Mouse (Mus musculus) CH12.LX (cell line): ENCODE data around the gene Dusp10. TPM values are rescaled to one million over a fixed set of nuclear protein-coding genes. Genes with fewer than 3 reads are reported as not detected.

Source experiments
- DNase-seq: peaks from one replicate; pipeline ENCODE4 v3.0.0-alpha.2; 2013; ENCODE audit errors: extremely low read depth
- H3K27ac ChIP-seq: 2 replicates; pipeline ENCODE4 v1.5.1; 2012; ENCODE audit warnings: low read depth, mild to moderate bottlenecking, control low read depth, moderate library complexity; ENCODE audit not compliant: insufficient read depth
- H3K27me3 ChIP-seq: replicated peaks from 2 replicates; pipeline ENCODE3; 2012; ENCODE audit warnings: inconsistent platforms
- H3K36me3 ChIP-seq, 2 experiments: replicated peaks in 1 of 2; 2 replicates each; pipeline versions ENCODE3 to v1.6.1; 2012; ENCODE audit warnings: inconsistent platforms in 1 of 2, low read length in 1 of 2, mild to moderate bottlenecking in 1 of 2, mixed read lengths in 1 of 2, moderate library complexity in 1 of 2; ENCODE audit not compliant: control insufficient read depth in 1 of 2, insufficient read depth in 1 of 2
- H3K4me1 ChIP-seq, 2 experiments: 2 replicates each; pipeline ENCODE4 v1.6.1; 2012; ENCODE audit warnings: inconsistent platforms in 1 of 2, moderate library complexity in 1 of 2; ENCODE audit not compliant: insufficient read depth in 2 of 2, control insufficient read depth in 1 of 2
- H3K4me2 ChIP-seq: 2 replicates; pipeline ENCODE4 v1.6.1; 2012; ENCODE audit warnings: low read depth, mild to moderate bottlenecking, control low read depth; ENCODE audit not compliant: poor library complexity, insufficient read depth, severe bottlenecking
- H3K4me3 ChIP-seq, 3 experiments: fragments of 150-350 bp in 1 of 3; sonication (generic) in 1 of 3; replicated peaks in 1 of 3; 2 replicates each; pipeline versions ENCODE3 to v1.5.1; 2011 to 2012; ENCODE audit warnings: low read depth in 2 of 3, low read length in 2 of 3, mild to moderate bottlenecking in 2 of 3, moderate library complexity in 2 of 3, control low read depth in 1 of 3, improper control_type of control experiment in 1 of 3, inconsistent platforms in 1 of 3, mixed read lengths in 1 of 3; ENCODE audit not compliant: poor library complexity in 1 of 3
- H3K79me2 ChIP-seq: replicated peaks from 2 replicates; pipeline ENCODE4 v1.6.1; 2012; ENCODE audit warnings: mild to moderate bottlenecking, moderate library complexity; ENCODE audit not compliant: control insufficient read depth, poor library complexity, insufficient read depth, severe bottlenecking; ENCODE audit errors: extremely low read depth
- H3K9ac ChIP-seq: 2 replicates; pipeline ENCODE4 v1.6.1; 2012; ENCODE audit warnings: low read depth, mild to moderate bottlenecking, control low read depth, moderate library complexity; ENCODE audit not compliant: insufficient read depth
- H3K9me3 ChIP-seq: replicated peaks from 2 replicates; pipeline ENCODE3; 2012; ENCODE audit warnings: low read length, inconsistent platforms, mixed read lengths
- BHLHE40 ChIP-seq: IDR thresholded peaks from 2 replicates; pipeline ENCODE4 v1.6.1; 2011; ENCODE audit warnings: mild to moderate bottlenecking, low read depth, low read length, improper control_type of control experiment
- CHD2 ChIP-seq: IDR thresholded peaks from 2 replicates; pipeline ENCODE4 v1.6.1; 2011; ENCODE audit warnings: low read length, improper control_type of control experiment
- CTCF ChIP-seq, 2 experiments: IDR thresholded peaks in 1 of 2; conservative IDR thresholded peaks in 1 of 2; 2 replicates each; pipeline ENCODE4 v1.5.1; 2011 to 2012; ENCODE audit warnings: low read depth in 2 of 2, low read length in 2 of 2, improper control_type of control experiment in 1 of 2, inconsistent platforms in 1 of 2, mild to moderate bottlenecking in 1 of 2, moderate library complexity in 1 of 2
- E2F4 ChIP-seq: IDR thresholded peaks from 2 replicates; pipeline ENCODE4 v1.6.1; 2011; ENCODE audit warnings: low read depth, low read length, improper control_type of control experiment; ENCODE audit not compliant: insufficient replicate concordance
- ELF1 ChIP-seq: IDR thresholded peaks from 2 replicates; pipeline ENCODE4 v1.6.1; 2014; ENCODE audit warnings: low read depth, mild to moderate bottlenecking, inconsistent platforms, low read length, improper control_type of control experiment
- GABPA ChIP-seq: IDR thresholded peaks from 2 replicates; pipeline ENCODE4 v1.6.1; 2012; ENCODE audit warnings: low read depth, low read length, improper control_type of control experiment, inconsistent platforms; ENCODE audit not compliant: insufficient replicate concordance
- HCFC1 ChIP-seq: IDR thresholded peaks from 2 replicates; pipeline ENCODE4 v1.6.1; 2012; ENCODE audit warnings: low read depth, mild to moderate bottlenecking, inconsistent platforms, low read length, improper control_type of control experiment
- KAT2A ChIP-seq: IDR thresholded peaks from 2 replicates; pipeline ENCODE4 v1.6.1; 2012; ENCODE audit warnings: low read length, improper control_type of control experiment, inconsistent platforms; ENCODE audit not compliant: insufficient replicate concordance
- MAX ChIP-seq: IDR thresholded peaks from 2 replicates; pipeline ENCODE4 v1.6.1; 2011; ENCODE audit warnings: low read length, improper control_type of control experiment
- MEF2A ChIP-seq: IDR thresholded peaks from 2 replicates; pipeline ENCODE4 v1.6.1; 2014; ENCODE audit warnings: low read depth, mild to moderate bottlenecking, inconsistent platforms, low read length, improper control_type of control experiment, borderline replicate concordance
- MXI1 ChIP-seq: IDR thresholded peaks from 2 replicates; pipeline ENCODE4 v1.6.1; 2011; ENCODE audit warnings: mild to moderate bottlenecking, low read depth, low read length, improper control_type of control experiment
- MYC ChIP-seq: IDR thresholded peaks from 2 replicates; pipeline ENCODE4 v1.6.1; 2011; ENCODE audit warnings: low read depth, mild to moderate bottlenecking, improper control_type of control experiment, low read length
- NELFE ChIP-seq: IDR thresholded peaks from 2 replicates; pipeline ENCODE4 v1.6.1; 2011; ENCODE audit warnings: low read depth, low read length, improper control_type of control experiment
- NRF1 ChIP-seq: IDR thresholded peaks from 2 replicates; pipeline ENCODE4 v1.6.1; 2014; ENCODE audit warnings: low read depth, mild to moderate bottlenecking, inconsistent platforms, low read length, improper control_type of control experiment, moderate library complexity
- POLR2A ChIP-seq: IDR thresholded peaks from 2 replicates; pipeline ENCODE4 v1.6.1; 2011; ENCODE audit warnings: low read depth, mild to moderate bottlenecking, improper control_type of control experiment, low read length
- POLR2AphosphoS2 ChIP-seq: IDR thresholded peaks from 2 replicates; pipeline ENCODE4 v1.6.1; 2011; ENCODE audit warnings: low read depth, low read length, improper control_type of control experiment
- SIN3A ChIP-seq: IDR thresholded peaks from 2 replicates; pipeline ENCODE4 v1.6.1; 2012; ENCODE audit warnings: low read length, improper control_type of control experiment, inconsistent platforms
- TCF12 ChIP-seq: IDR thresholded peaks from 2 replicates; pipeline ENCODE4 v1.6.1; 2014; ENCODE audit warnings: low read depth, mild to moderate bottlenecking, inconsistent platforms, low read length, improper control_type of control experiment
- UBTF ChIP-seq: IDR thresholded peaks from 2 replicates; pipeline ENCODE4 v1.6.1; 2012; ENCODE audit warnings: low read depth, mild to moderate bottlenecking, inconsistent platforms, low read length, improper control_type of control experiment, moderate library complexity
- USF1 ChIP-seq: IDR thresholded peaks from 2 replicates; pipeline ENCODE4 v1.6.1; 2014; ENCODE audit warnings: low read depth, mild to moderate bottlenecking, inconsistent platforms, low read length, improper control_type of control experiment
- USF2 ChIP-seq: conservative IDR thresholded peaks from 2 replicates; pipeline ENCODE4 v1.6.1; 2011; ENCODE audit warnings: low read depth, low read length, improper control_type of control experiment
- ZKSCAN1 ChIP-seq: IDR thresholded peaks from 2 replicates; pipeline ENCODE4 v1.6.1; 2012; ENCODE audit warnings: low read depth, inconsistent platforms, low read length, improper control_type of control experiment, borderline replicate concordance
- ZMIZ1 ChIP-seq: IDR thresholded peaks from 2 replicates; pipeline ENCODE4 v1.6.1; 2012; ENCODE audit warnings: low read depth, mild to moderate bottlenecking, inconsistent platforms, low read length, improper control_type of control experiment
- dilution Hi-C: fragments of 300-500 bp; cut with MboI; formaldehyde crosslinking; loops from 2 replicates; pipeline ENCODE4 v1.14.3; 2020; ENCODE audit warnings: low sequenced_read_pairs; ENCODE audit not compliant: extremely low pct_unique_long_range_greater_than_20kb, extremely low pct_ligation_motif_present
- in situ Hi-C: fragments of 300-500 bp; cut with MboI; formaldehyde crosslinking; loops from 3 replicates; pipeline ENCODE4 v1.14.3; 2019; ENCODE audit warnings: low sequenced_read_pairs, low pct_ligation_motif_present, low pct_unique_long_range_greater_than_20kb, mixed read lengths
- polyA plus RNA-seq: library from polyadenylated mRNA; unstranded; fragments of >175 nt; gene quantifications from 2 replicates; pipeline ENCODE4 v1.2.1, GENCODE M21; 2012; ENCODE audit warnings: low read depth; ENCODE audit not compliant: insufficient read length
- total RNA-seq, 2 experiments: library from RNA; depleted of rRNA; stranded (reverse); fragments of 300-350 nt in 1 of 2; fragments of >200 nt in 1 of 2; gene quantifications; 2 replicates each; pipeline ENCODE4 v1.2.3; 2012 to 2014

Dusp10 gene
- total and polyA plus RNA-seq, 3 experiments, result 2.8 to 16.1 (median 14.2) TPM

- Histone ChIP-seq H3K4me1 (peaks cover 0 to 26% of the 10 kb centered on the region in 2 experiments; a peak in 3 of 4 replicates), H3K27ac (no peak overlapping the region), H3K9ac (no peak overlapping the region), H3K4me3 (no peak overlapping the region), H3K36me3 (no peaks in the 10 kb centered on the region), H3K4me2 (no peak overlapping the region), H3K79me2 (no peaks in the 10 kb centered on the region), H3K9me3 (no peaks in the 10 kb centered on the region), H3K27me3 (no peaks in the 10 kb centered on the region)
- TF ChIP-seq CTCF (conservative IDR thresholded peaks at IDR 0.05 in 1 of 2, IDR thresholded peaks at IDR 0.05 in 1 of 2; ENCODE audit: low read depth in 2 of 2, low read length in 2 of 2) (no peak), MAX (no peak), KAT2A (no peak), MXI1 (no peak), USF1 (no peak), SIN3A (no peak), POLR2A (no peak), GABPA (no peak), BHLHE40 (no peak), HCFC1 (no peak), UBTF (no peak), NELFE (no peak), MYC (no peak), ZKSCAN1 (no peak), POLR2AphosphoS2 (no peak), ELF1 (no peak), NRF1 (no peak), ZMIZ1 (no peak)
- in situ Hi-C loops (no loop called here), dilution Hi-C loops (no loop called here)
- no peak for DNase-seq
Measured at GRCm38 (mm10) chr1:184094914-184095313, 81.8 kb downstream of the Dusp10 start.

GRCm38 (mm10) chr1:184100414-184100813 is 87.3 kb downstream of the Dusp10 start:
- H3K4me1 ChIP-seq, result peaks cover 3 to 36% of the 10 kb centered on the region in 2 experiments; a peak in 3 of 4 replicates
- in situ Hi-C loops, result no loop called here
- no peaks in the 10 kb centered on the region for H3K79me2 ChIP-seq
- H3K27me3 ChIP-seq, result no peaks in the 10 kb centered on the region
- no peaks in the 10 kb centered on the region for H3K36me3 ChIP-seq
- peak; percentile 51 for DNase-seq
- dilution Hi-C loops, result no loop called here
- no peak for TF ChIP-seq USF2
- no peak for TF ChIP-seq MYC
- TF ChIP-seq NRF1, result no peak
- TF ChIP-seq MEF2A, result no peak
- TF ChIP-seq CHD2, result no peak
- no peak for TF ChIP-seq TCF12
- TF ChIP-seq GABPA, result no peak
- no peak for TF ChIP-seq E2F4
- H3K9me3 ChIP-seq, result no peaks in the 10 kb centered on the region
- peak overlapping the region; percentile 94 for H3K4me2 ChIP-seq
- no peak overlapping the region for H3K4me3 ChIP-seq
- H3K9ac ChIP-seq, result no peak overlapping the region
- H3K27ac ChIP-seq, result no peak overlapping the region
